Mouse (Mus musculus): ENCODE measurements at regions not wholly inside any gene's neighbourhood (a gene's known extent, or its start where the extent isn't known, plus 50 kb on each side); places are given as distances from the start of the nearest gene placed in this dataset.

DNA sequence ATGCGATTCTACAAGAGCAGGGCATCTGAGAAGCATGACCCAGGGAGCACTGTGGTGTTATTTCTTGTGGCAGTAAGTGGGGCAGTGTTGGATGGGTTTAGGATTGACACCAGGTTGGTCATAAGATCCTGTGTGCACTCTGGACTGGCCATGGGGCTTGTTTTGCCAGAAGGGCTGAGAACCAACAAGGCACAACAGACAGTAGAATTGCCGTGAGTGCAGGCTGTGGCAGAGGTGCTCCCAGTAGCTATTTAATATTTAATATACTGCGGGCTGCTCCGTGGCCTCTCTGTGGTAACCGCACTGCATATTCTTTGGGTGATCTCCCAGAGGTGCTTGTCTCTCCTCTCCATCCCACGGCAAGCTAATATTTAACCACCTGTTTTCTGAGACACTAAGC, 88.5 kb downstream of the 4930426L09Rik start:
- Histone ChIP-seq H3K4me3 (no peak overlapping the region), H3K9ac (ENCODE audit: low read depth, low read length) (no peak overlapping the region), H3K36me3 (ENCODE audit: control insufficient read depth, insufficient read depth, low read length) (no peaks in the 10 kb centered on the region), H3K4me1 (ENCODE audit: control insufficient read depth, insufficient read depth, low read length) (no peaks in the 10 kb centered on the region; the same call in 1 of the 2 replicates), H3K79me2 (replicated peaks; ENCODE audit: control insufficient read depth, insufficient read depth, low read length) (no peaks in the 10 kb centered on the region), H3K27me3 (ENCODE audit: control insufficient read depth, insufficient read depth, low read length) (no peaks in the 10 kb centered on the region; the same call in 1 of the 2 replicates), H3K27ac (no peak overlapping the region)
- no peak for DNase-seq
- WGBS, result 93% methylated on average over 6 of the region's 6 CpGs
- intact Hi-C loops (cut with DNase I), result no loop called here
- TF ChIP-seq EP300 (IDR thresholded peaks at IDR 0.05; ENCODE audit: insufficient read depth, low read depth, low read length) (no peak), POLR2A (IDR thresholded peaks at IDR 0.05; ENCODE audit: insufficient read depth, low read depth, low read length) (no peak), CTCF (IDR thresholded peaks at IDR 0.05) (no peak)

DNA sequence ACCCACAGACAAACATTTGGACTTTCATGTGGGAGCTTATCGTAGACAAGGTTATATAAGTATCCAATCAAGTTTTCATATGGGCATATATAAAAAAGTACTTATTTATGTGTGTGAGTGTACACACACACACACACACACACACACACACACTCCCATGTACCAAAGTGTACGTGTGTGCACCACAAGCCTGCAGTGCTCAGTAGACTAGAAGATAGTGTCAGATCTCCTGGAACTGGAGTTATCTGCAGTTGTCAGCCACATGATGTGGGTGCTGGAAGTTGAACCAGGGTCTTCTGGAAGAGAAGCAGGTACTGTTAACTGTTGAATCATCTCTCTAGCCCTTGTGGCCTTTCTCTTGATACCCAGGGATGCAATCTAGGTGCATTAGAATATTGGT, 99.7 kb upstream of the Armc3 start:
- Histone ChIP-seq H3K27me3 (ENCODE audit: control insufficient read depth, insufficient read depth, low read length) (no peaks in the 10 kb centered on the region; the same call in 1 of the 2 replicates), H3K4me3 (no peak overlapping the region), H3K36me3 (ENCODE audit: control insufficient read depth, insufficient read depth, low read length) (no peaks in the 10 kb centered on the region), H3K4me1 (ENCODE audit: control insufficient read depth, insufficient read depth, low read length) (no peaks in the 10 kb centered on the region), H3K27ac (no peak overlapping the region), H3K9ac (ENCODE audit: low read depth, low read length) (no peak overlapping the region), H3K79me2 (replicated peaks; ENCODE audit: control insufficient read depth, insufficient read depth, low read length) (no peaks in the 10 kb centered on the region)
- no peak for DNase-seq
- WGBS, result 80% methylated on average over 2 of the region's 2 CpGs
- intact Hi-C loops (cut with DNase I), result no loop called here
- TF ChIP-seq EP300 (IDR thresholded peaks at IDR 0.05; ENCODE audit: insufficient read depth, low read depth, low read length) (no peak), POLR2A (IDR thresholded peaks at IDR 0.05; ENCODE audit: insufficient read depth, low read depth, low read length) (no peak), CTCF (IDR thresholded peaks at IDR 0.05) (no peak)

DNA sequence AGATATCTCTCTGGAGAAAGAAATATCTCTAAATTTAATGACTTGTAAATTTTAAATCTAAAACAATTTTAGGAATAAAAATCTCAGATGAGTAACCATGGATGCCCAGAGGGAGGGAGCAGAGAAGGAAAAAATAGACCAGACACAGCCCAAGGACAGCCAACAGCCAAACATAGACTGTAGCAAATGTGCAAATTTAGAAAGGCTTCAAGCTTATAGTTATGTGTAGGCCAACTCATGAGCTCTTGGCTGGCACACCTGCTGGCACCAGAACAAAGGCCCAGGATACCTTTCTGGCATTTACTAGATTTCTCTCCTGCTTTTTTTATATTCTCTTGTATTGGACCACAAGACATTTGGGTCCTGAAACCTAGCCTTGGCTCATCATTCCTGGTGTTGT, 90.3 kb upstream of the Armc3 start:
- intact Hi-C loops (cut with DNase I), result no loop called here
- Histone ChIP-seq H3K27ac (no peak overlapping the region), H3K4me1 (ENCODE audit: control insufficient read depth, insufficient read depth, low read length) (no peaks in the 10 kb centered on the region), H3K9ac (ENCODE audit: low read depth, low read length) (no peak overlapping the region), H3K27me3 (ENCODE audit: control insufficient read depth, insufficient read depth, low read length) (no peaks in the 10 kb centered on the region), H3K36me3 (ENCODE audit: control insufficient read depth, insufficient read depth, low read length) (no peaks in the 10 kb centered on the region), H3K79me2 (replicated peaks; ENCODE audit: control insufficient read depth, insufficient read depth, low read length) (no peaks in the 10 kb centered on the region), H3K4me3 (no peak overlapping the region)
- no peak for DNase-seq
- TF ChIP-seq POLR2A (IDR thresholded peaks at IDR 0.05; ENCODE audit: insufficient read depth, low read depth, low read length), result no peak
- TF ChIP-seq EP300 (IDR thresholded peaks at IDR 0.05; ENCODE audit: insufficient read depth, low read depth, low read length), result no peak
- no peak for TF ChIP-seq CTCF (IDR thresholded peaks at IDR 0.05)

DNA sequence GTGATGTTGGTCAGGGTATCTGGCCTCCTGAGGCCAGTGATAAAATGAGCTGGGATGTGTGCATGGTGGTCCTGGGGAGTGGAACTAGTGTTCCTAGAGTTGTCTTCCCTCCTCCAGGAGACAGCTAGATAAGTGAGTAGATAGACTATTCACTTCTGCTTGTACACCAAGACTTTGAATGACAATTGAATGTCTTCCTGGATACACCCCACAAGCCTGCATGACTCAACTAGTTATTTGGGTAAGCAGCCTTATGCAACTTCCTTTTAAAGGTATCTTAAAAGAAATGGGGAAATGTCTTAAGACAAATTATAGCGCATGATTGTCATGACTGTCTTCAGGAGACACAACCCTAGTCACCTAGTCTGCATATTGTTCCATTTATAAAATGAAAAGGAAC, 79.2 kb upstream of the Armc3 start:
- no peaks in the 10 kb centered on the region for H3K4me1 ChIP-seq (ENCODE audit: control insufficient read depth, insufficient read depth, low read length)
- H3K9ac ChIP-seq (ENCODE audit: low read depth, low read length), result no peak overlapping the region
- no peak overlapping the region for H3K4me3 ChIP-seq
- no peaks in the 10 kb centered on the region for H3K27me3 ChIP-seq (ENCODE audit: control insufficient read depth, insufficient read depth, low read length)
- H3K36me3 ChIP-seq (ENCODE audit: control insufficient read depth, insufficient read depth, low read length), result no peaks in the 10 kb centered on the region
- no peak for DNase-seq
- WGBS, result 95% methylated on average over 1 of the region's 1 CpGs
- intact Hi-C loops (cut with DNase I), result no loop called here
- no peak for TF ChIP-seq POLR2A (IDR thresholded peaks at IDR 0.05; ENCODE audit: insufficient read depth, low read depth, low read length)
- TF ChIP-seq EP300 (IDR thresholded peaks at IDR 0.05; ENCODE audit: insufficient read depth, low read depth, low read length), result no peak
- no peak for TF ChIP-seq CTCF (IDR thresholded peaks at IDR 0.05)
- H3K27ac ChIP-seq, result no peak overlapping the region
- H3K79me2 ChIP-seq (replicated peaks; ENCODE audit: control insufficient read depth, insufficient read depth, low read length), result no peaks in the 10 kb centered on the region

DNA sequence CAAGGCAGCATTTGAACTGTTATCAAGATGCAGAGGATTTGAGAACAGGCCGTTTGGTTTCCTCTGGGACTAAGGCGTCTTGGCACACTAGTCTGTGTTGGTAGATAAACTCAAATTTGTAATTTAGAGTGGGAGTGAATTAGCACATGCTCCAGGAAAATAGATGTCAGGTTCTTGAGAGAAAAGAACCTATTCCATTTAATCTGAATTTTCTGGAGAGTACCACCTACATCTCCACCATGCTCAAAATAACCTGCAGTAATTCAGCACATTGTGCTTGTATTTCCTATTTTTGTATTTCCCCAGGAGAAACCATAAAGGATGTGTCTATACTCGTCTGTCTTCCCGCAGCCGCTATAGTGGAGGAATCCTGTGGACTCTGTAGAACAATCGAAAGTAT, 66.2 kb upstream of the Armc3 start:
- Histone ChIP-seq H3K27ac (no peak overlapping the region), H3K9ac (ENCODE audit: low read depth, low read length) (no peak overlapping the region), H3K4me1 (ENCODE audit: control insufficient read depth, insufficient read depth, low read length) (no peaks in the 10 kb centered on the region), H3K79me2 (replicated peaks; ENCODE audit: control insufficient read depth, insufficient read depth, low read length) (no peaks in the 10 kb centered on the region), H3K36me3 (ENCODE audit: control insufficient read depth, insufficient read depth, low read length) (no peaks in the 10 kb centered on the region), H3K27me3 (ENCODE audit: control insufficient read depth, insufficient read depth, low read length) (no peaks in the 10 kb centered on the region), H3K4me3 (no peak overlapping the region)
- TF ChIP-seq POLR2A (IDR thresholded peaks at IDR 0.05; ENCODE audit: insufficient read depth, low read depth, low read length) (no peak), CTCF (IDR thresholded peaks at IDR 0.05) (no peak)
- DNase-seq, result no peak
- intact Hi-C loops (cut with DNase I), result no loop called here
- 68% methylated on average over 6 of the region's 6 CpGs for WGBS

DNA sequence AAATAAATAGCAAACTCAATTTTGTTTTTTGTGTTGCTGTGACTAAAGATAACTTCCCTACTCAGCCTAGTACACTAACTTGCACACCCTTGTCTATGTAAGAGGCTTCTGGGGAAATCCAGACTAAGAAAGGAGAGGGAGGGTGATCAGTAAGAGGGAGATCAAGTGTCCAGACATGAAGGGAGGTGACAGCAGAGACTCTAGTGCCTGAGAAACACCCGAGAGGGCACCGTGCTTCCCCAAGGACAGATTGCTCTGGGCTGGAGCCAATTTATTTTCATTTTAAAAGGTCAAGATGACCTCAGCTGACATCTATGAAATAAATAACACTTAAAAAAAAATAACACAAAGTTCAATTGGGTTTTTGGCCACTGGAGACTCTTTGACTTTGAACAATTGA, 56.5 kb upstream of the Armc3 start:
- 7% methylated on average over 2 of the region's 2 CpGs for WGBS
- Histone ChIP-seq H3K36me3 (ENCODE audit: control insufficient read depth, insufficient read depth, low read length) (0 out of 2 replicates have a peak, but pooled peaks cover 2% of the 10 kb centered on the region), H3K4me3 (no peak overlapping the region), H3K27ac (peak overlapping the region; percentile 36), H3K27me3 (ENCODE audit: control insufficient read depth, insufficient read depth, low read length) (no peaks in the 10 kb centered on the region), H3K79me2 (replicated peaks; ENCODE audit: control insufficient read depth, insufficient read depth, low read length) (no peaks in the 10 kb centered on the region), H3K4me1 (ENCODE audit: control insufficient read depth, insufficient read depth, low read length) (peaks cover 7% of the 10 kb centered on the region), H3K9ac (ENCODE audit: low read depth, low read length) (no peak overlapping the region)
- DNase-seq, result no peak
- intact Hi-C loops (cut with DNase I), result no loop called here
- no peak for TF ChIP-seq EP300 (IDR thresholded peaks at IDR 0.05; ENCODE audit: insufficient read depth, low read depth, low read length)
- no peak for TF ChIP-seq POLR2A (IDR thresholded peaks at IDR 0.05; ENCODE audit: insufficient read depth, low read depth, low read length)
- no peak for TF ChIP-seq CTCF (IDR thresholded peaks at IDR 0.05)

Data from heart, adult 2 months (tissue).